Mouse (Mus musculus) urinary bladder, postnatal 14 days (tissue): Measurements from ENCODE around the gene Rpn2.

ENCODE experiments used
- DNase-seq: peaks from one replicate; pipeline ENCODE4 v3.0.0; 2021; ENCODE audit warnings: low spot score

Rpn2 gene

DNA sequence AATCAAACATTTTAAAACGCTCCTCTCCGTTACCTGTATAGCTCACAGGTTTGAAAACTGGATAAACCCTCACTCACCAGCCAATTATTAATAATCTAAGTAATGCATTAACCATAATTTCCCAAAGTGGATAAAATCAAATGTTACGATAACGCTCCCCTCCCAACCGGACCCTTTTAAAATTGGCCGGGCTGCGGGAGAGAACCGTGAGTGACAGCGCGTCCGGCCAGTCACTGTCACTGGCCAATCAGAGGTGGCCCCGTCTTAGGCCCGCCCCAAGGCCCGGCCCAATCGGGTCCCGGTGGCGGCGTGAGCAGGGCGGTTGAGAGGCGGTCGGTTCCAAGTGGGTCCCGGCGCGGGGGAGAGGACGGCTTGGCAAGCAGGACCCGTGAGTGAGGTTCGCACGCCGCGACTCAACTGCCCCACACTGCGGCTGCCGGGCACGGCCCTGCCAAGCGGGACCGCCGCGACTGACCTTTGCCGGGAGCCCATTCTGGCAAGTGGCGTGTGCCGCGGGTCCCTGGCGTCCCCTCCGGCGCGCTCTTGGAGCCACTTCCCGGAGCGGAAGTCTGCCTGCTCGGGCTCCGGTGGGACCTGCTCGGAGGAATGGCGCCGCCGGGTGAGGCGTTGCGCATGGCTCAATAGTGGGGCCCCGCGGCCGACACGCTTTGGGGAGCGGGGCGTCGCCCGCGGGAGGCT is at the start of gene Rpn2:
Gene Rpn2 (plus strand): TSS at position 301 of the 699 bp plus-strand sequence.
- peak; percentile 97 for DNase-seq

DNA sequence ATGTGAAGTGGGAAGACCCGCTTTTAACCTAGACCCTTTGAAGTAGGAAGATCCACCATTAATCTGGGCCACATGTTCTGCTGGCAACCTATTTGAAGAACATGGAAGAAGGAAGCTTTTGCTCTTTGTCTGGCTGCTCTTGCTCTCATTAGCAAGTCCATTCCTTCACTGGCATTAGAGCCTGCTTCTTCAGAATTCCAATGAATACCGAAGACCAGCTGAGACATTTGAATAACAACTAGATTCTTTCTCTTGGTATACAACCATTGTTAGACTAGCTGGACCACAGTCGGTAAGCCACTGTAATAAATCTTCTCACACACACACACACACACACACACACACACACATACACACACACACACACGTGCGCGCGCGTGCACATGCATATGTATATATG is 42.9 kb upstream of the Rpn2 start:
- DNase-seq: no peak

DNA sequence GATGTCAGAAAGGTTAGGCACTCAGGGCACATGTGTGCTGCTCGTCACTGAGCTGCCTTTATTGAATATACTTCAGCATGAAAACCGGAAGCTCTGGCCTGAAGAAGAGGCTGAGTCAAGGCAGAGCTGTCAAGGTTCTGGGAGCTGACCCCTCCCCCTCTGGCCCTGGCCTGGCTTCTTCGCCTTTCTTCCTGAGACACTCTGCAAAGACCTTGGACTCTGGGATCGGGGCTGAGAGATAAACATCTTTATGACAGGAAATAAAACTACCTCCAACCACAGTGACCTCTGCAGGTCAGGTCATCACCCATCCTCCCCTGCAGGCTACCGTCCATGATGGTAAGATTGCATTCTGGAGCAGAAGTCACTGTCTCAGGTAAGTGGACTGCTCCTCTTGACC is 33.8 kb upstream of the Rpn2 start:
- no peak for DNase-seq

DNA sequence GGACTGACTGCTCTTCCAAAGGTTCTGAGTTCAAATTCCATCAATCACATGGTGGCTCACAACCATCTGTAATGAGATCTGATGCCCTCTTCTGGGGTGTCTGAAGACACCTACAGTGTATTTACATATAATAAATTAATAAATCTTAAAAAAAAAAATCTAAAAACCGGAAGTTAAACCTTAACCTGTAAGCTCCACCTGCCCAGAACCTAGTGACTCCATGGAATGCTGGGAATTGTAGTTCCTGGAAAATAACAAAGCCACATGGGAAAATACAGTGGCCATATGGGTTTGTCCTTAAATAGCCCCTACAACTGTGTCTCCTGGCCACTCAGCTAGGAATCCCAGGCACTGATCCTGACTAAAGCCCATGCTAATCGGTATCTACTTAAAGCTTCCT is 33.2 kb upstream of the Rpn2 start:
- DNase-seq: no peak

- no peak for DNase-seq
Measured at GRCm38 (mm10) chr2:157248111-157248510, 30.7 kb upstream of the Rpn2 start.

GRCm38 (mm10) chr2:157259720-157260119 is 19.1 kb upstream of the Rpn2 start:
- DNase-seq: peak; percentile 67

GRCm38 (mm10) chr2:157261930-157262329 is 16.9 kb upstream of the Rpn2 start:
- no peak for DNase-seq

GRCm38 (mm10) chr2:157262506-157262905 is 16.3 kb upstream of the Rpn2 start:
- no peak for DNase-seq

DNA sequence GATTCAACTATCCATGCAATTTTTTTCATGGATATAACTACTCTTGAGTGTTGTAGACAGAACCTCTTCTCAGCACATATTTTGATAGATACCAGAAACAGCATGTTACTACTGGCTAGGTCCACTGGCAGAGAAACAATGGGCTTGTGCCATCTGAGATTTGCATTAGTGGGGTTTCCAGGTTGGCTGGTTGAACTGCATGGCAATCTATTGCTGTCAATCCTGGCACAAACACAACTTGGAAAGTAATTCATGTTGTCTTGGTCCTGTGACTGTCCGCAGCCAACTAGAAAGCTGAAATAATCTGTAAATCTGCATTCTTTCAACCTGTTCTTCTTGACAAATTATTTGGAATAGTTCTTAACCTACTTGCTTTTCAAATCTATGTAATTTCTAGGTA is 15.7 kb upstream of the Rpn2 start:
- DNase-seq: peak; percentile 15

GRCm38 (mm10) chr2:157263832-157264231 is 15.0 kb upstream of the Rpn2 start:
- no peak for DNase-seq

GRCm38 (mm10) chr2:157279416-157279800 is 591 bp downstream of the Rpn2 start, which contains the start of gene Mroh8:
TSS of gene Mroh8 (minus strand) at chr2:157279549.
- DNase-seq: peak; percentile 42

- no peak for DNase-seq
Measured at GRCm38 (mm10) chr2:157283321-157283720, 4.5 kb downstream of the Rpn2 start.

- DNase-seq: peak; percentile 52
Measured at GRCm38 (mm10) chr2:157287542-157287941, 8.7 kb downstream of the Rpn2 start.

GRCm38 (mm10) chr2:157288996-157289395 is 10.2 kb downstream of the Rpn2 start:
- DNase-seq: no peak

GRCm38 (mm10) chr2:157292093-157292492 is 13.3 kb downstream of the Rpn2 start:
- peak; percentile 85 for DNase-seq

DNA sequence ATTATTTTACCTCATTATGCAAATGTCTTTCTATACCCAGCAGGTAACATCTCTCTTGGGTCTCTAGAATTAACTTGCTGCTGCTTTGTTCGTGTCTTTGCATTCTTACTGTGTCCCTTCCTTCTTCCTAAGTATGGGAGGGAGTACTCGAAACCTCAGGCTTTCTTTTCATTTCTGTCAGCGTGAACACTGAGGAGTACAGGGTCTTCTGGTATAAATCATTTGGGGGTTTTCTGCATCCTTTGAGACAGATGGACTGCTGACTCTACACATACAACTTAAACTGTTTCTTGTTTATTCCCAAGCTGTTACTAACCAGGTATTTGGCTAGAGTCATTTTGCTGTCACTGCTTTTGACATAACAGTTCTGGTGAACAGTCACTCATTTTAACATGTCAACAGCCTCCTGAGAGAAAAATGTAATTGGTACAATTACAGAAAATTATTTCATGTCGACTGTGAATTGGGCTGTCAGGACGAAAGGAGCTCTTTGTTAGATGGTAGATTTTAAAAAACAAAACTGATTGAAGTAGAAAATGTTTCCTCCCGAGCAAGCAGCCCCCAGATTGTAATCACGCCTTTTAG is 17.4 kb downstream of the Rpn2 start:
- no peak for DNase-seq

- DNase-seq: no peak
Measured at GRCm38 (mm10) chr2:157300051-157300450, 21.2 kb downstream of the Rpn2 start.

DNA sequence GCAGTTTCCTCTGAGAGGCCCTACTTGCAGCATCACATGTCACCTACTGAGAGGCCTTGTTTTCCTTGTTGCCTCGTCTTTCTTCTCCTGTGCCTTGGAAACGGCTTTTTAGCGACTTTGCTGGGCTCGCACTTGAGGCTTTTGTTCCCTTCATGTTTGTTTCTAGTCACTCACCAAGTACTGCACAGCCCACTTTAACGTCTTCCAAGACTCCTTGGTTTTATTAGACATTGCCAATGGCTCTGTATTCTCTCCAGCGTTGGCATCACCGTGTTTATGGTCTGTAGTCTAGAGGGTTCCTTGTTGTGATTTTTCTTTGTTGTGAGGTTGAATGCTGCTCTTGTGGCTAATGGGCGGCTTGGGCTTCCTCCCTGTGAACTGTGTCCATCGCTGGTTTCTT is 24.3 kb downstream of the Rpn2 start:
- DNase-seq: no peak

- no peak for DNase-seq
Measured at GRCm38 (mm10) chr2:157306091-157307032, 27.5 kb downstream of the Rpn2 start.

- peak; percentile 43 for DNase-seq
Measured at GRCm38 (mm10) chr2:157307715-157308265, 29.0 kb downstream of the Rpn2 start.

- no peak for DNase-seq
Measured at GRCm38 (mm10) chr2:157308273-157308917, 29.6 kb downstream of the Rpn2 start.

DNA sequence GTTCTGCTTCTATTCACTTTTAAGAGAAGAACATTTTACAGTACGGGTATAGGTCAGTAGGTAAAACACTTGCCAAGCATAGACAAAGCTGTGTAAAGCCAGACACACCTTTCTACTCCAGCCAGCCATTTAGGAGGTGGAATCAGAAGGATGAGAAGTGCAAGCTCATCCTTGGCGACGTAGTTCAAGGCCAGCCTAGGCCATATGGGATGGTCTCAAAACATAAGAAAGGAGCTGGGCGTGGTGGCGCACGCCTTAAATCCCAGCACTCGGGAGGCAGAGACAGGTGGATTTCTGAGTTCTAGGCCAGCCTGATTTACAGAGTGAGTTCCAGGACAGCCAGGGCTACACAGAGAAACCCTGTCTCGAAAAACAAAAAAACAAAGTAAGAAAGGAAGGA is 30.8 kb downstream of the Rpn2 start:
- DNase-seq: no peak
